Mouse (Mus musculus) spleen, postnatal 10 days (tissue): ENCODE measurements around the gene Notch1.
A peak's percentile ranks its signal among the peaks of the same experiment; 100 is the strongest.

Experiments
- DNase-seq, 2 experiments: peaks; one replicate each; pipeline ENCODE4 v3.0.0; 2021 to 2022; ENCODE audit warnings: low spot score in 2 of 2

The Notch1 gene

GRCm38 (mm10) chr2:26408515-26409356, 107.7 kb downstream of the Notch1 start, which contains the start of gene Inpp5e:
Gene Inpp5e, minus strand, starts transcription at chr2:26409203.
- DNase-seq = peak; percentile 99 to 100
